Mouse (Mus musculus) bone marrow macrophage, adult 2 months (primary cell): ENCODE measurements around the gene Srsf4.

Experiments used
- CTCF ChIP-seq: IDR thresholded peaks from 2 replicates; pipeline ENCODE4 v1.5.1; 2012; ENCODE audit warnings: low read depth, mild to moderate bottlenecking, low read length, moderate library complexity
- POLR2A ChIP-seq: IDR thresholded peaks from 2 replicates; pipeline ENCODE4 v1.6.1; 2012; ENCODE audit warnings: mild to moderate bottlenecking, low read depth, low read length, borderline replicate concordance

DNA sequence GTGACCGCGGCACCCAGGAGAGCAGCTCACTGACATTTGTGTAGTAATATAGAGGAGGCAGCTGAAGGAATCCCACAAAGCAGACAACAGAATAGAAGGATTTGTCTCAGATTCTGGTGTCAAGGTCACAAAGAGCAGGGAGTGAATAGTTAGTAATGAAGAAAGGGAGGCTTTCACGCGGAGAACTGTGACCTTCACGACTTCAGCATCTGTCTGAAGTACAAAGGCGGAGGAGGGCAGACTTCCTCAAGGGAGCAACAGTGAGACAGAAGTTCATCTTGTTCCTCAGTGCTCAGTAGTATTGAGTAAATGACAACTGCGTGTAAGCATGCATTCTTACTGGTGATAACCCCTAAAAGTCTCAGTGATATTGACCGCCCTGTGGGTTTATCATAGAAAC lies 77.2 kb downstream of the Srsf4 start:
- TF ChIP-seq CTCF (no peak), POLR2A (no peak)
